Comparison of ENCODE assay signal across 25 mouse cellular contexts in the genomic region with DNA sequence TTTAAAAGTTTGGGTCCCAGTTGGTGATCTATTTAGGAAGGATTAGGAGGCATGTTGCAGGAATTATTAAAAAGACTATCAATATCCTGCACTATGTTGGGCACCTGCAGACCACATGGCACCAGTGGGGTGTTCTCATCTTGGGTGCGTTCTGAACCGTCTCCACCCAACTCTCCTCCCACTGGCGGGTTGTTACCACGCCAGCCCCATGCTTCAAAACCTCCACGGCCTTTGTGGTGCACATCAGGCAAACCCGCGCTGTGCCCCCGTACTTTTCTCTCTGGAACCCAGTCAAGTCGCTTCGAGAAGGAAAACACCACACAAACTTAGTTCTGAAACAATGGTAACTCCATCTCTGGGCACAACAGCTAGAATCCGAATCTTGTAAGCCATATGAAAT.
"Had no signal": no experiment of that assay in that cellular context is flagged by ENCODE, and none has a peak within 500 bp of the region (broad histone marks: within the 10 kb centered on the region; RNA-seq: fewer than 3 reads in every experiment).

No protein-coding gene starts in this region.

- H3K27me3 ChIP-seq: heart, embryonic 12.5 days; hindbrain, embryonic 12.5 days; intestine, embryonic 15.5 days; limb, embryonic 12.5 days; liver, embryonic 13.5 days; liver, embryonic 15.5 days had no signal

- H3K27ac ChIP-seq: heart, adult 2 months; hindbrain, embryonic 10.5 days; hindbrain, embryonic 12.5 days; hindbrain, embryonic 14.5 days; intestine, embryonic 15.5 days; layer of hippocampus, adult 2 months; left cerebral cortex, adult 2 months; limb, embryonic 10.5 days; limb, embryonic 12.5 days; liver, embryonic 13.5 days; liver, embryonic 15.5 days had no signal

- H3K4me1 ChIP-seq: heart, embryonic 12.5 days; intestine, embryonic 15.5 days had no signal

- ATAC-seq: hindbrain, embryonic 16.5 days; inflammation-experienced regulatory T-cells, adult 6 months; intestine, embryonic 15.5 days; intestine, postnatal 0 days had no signal

- H3K4me2 ChIP-seq: heart, embryonic 12.5 days; hindbrain, embryonic 12.5 days; hindbrain, embryonic 14.5 days; intestine, embryonic 15.5 days; limb, embryonic 12.5 days; liver, embryonic 11.5 days; liver, embryonic 13.5 days; liver, embryonic 15.5 days had no signal

- H3K9ac ChIP-seq: heart, embryonic 12.5 days; hindbrain, embryonic 12.5 days; hindbrain, embryonic 14.5 days; intestine, embryonic 15.5 days; limb, embryonic 12.5 days; liver, embryonic 13.5 days; liver, embryonic 15.5 days had no signal

- H3K36me3 ChIP-seq: heart, embryonic 12.5 days; hindbrain, embryonic 10.5 days; hindbrain, embryonic 12.5 days; intestine, embryonic 15.5 days; limb, embryonic 10.5 days; limb, embryonic 12.5 days; liver, embryonic 13.5 days; liver, embryonic 15.5 days had no signal

- H3K4me3 ChIP-seq: heart, adult 2 months; heart, embryonic 12.5 days; hindbrain, embryonic 10.5 days; hindbrain, embryonic 12.5 days; intestine, embryonic 15.5 days; layer of hippocampus, adult 2 months; left cerebral cortex, adult 2 months; limb, embryonic 10.5 days; limb, embryonic 12.5 days; liver, embryonic 13.5 days; liver, embryonic 15.5 days had no signal

- DNase-seq: gastrocnemius, postnatal 25 days; heart, adult 2 months; heart, postnatal 10 days; heart, postnatal 4 days; kidney, adult 18-20 months; kidney, adult 8-10 months; kidney, postnatal 10 days; kidney, postnatal 25 days; kidney, postnatal 4 days; liver; liver, embryonic 13.5 days had no signal

- H3K9me3 ChIP-seq: intestine, embryonic 15.5 days; limb, embryonic 10.5 days; liver, embryonic 13.5 days; liver, embryonic 15.5 days had no signal
